10 mouse cellular contexts compared by ENCODE assay signal in the genomic region with DNA sequence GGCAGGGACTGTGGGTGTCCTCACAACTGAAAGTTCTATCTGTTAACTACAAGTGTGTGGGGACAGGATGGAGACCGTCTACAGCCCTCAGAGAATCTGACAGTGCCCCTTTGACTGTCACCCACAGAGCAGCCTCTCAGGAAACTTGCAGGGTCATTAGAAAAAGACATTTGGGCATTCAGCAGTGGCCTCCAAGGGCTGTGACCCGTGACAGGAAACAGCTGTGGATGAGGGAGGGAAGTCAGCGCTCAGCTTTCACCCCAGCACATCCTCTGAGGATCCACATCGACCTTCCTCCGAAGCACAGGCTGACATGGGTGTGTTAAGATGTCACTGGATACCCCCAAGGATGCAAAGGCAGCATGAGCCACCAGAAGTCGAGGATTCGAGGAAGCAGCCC.
DNase-seq lines count a peak whose midpoint lies in the region; ATAC-seq and TF ChIP-seq lines count a peak whose summit lies in the region.
"Had no signal": no experiment of that assay in that cellular context is flagged by ENCODE, and none has a peak within 500 bp of the region (broad histone marks: within the 10 kb centered on the region; RNA-seq: fewer than 3 reads in every experiment).

No protein-coding gene starts in this region.

- no peak overlapping the region for H3K4me2 ChIP-seq in heart, embryonic 12.5 days

- H3K9me3 ChIP-seq in heart, embryonic 12.5 days (replicated peaks): no peaks in the 10 kb centered on the region

- intact Hi-C loops in heart, adult 2 months (cut with DNase I): no loop called here

- H3K79me2 ChIP-seq in heart, adult 2 months (replicated peaks; ENCODE audit: control insufficient read depth, insufficient read depth, low read length): no peaks in the 10 kb centered on the region

- H3K36me3 ChIP-seq in heart, adult 2 months (ENCODE audit: control insufficient read depth, insufficient read depth, low read length): no peaks in the 10 kb centered on the region
- no peaks in the 10 kb centered on the region for H3K36me3 ChIP-seq in heart, embryonic 12.5 days
- H3K36me3 ChIP-seq: G1E had no signal

- TF ChIP-seq CTCF in heart, adult 2 months (IDR thresholded peaks at IDR 0.05): no peak

- no peak overlapping the region for H3K9ac ChIP-seq in heart, adult 2 months (ENCODE audit: low read depth, low read length)
- H3K9ac ChIP-seq in heart, embryonic 12.5 days: no peak overlapping the region

- peak; percentile 41 to 62 for DNase-seq in heart, adult 2 months
- DNase-seq in c-Kit-positive CD71-negative TER-119-negative erythroid progenitor cells, embryonic 14.5 days (ENCODE audit: low read depth): peak; percentile 26
- DNase-seq in heart, postnatal 4 days: peak; percentile 42
- no peak for DNase-seq in right cerebral cortex, postnatal 25 days
- no peak for DNase-seq in Muller cell, postnatal 12 days (ENCODE audit: inconsistent ontology term)
- no peak for DNase-seq in right cerebral cortex, adult 18-20 months

- no peak for ATAC-seq in heart, embryonic 12.5 days (ENCODE audit: insufficient number of reproducible peaks, low FRiP score)
- ATAC-seq in megakaryocyte, adult 5-6 weeks (ENCODE audit: poor library complexity, severe bottlenecking): peak; percentile 47

- 29% methylated on average over 7 of the region's 7 CpGs for WGBS in heart, adult 2 months
- WGBS in heart, embryonic 12.5 days: 39% methylated on average over 7 of the region's 7 CpGs

- no peaks in the 10 kb centered on the region for H3K27me3 ChIP-seq in heart, adult 2 months (ENCODE audit: control insufficient read depth, insufficient read depth, low read length)
- H3K27me3 ChIP-seq in heart, embryonic 12.5 days (replicated peaks): peaks cover 6% of the 10 kb centered on the region; the same call in 1 of the 2 replicates

- peaks cover 7% of the 10 kb centered on the region for H3K4me1 ChIP-seq in heart, adult 2 months (ENCODE audit: control insufficient read depth, insufficient read depth, low read length)
- H3K4me1 ChIP-seq in heart, embryonic 12.5 days (replicated peaks): peaks cover 19% of the 10 kb centered on the region

- H3K27ac ChIP-seq in heart, adult 2 months: no peak overlapping the region
- no peak overlapping the region for H3K27ac ChIP-seq in heart, embryonic 12.5 days (ENCODE audit: poor library complexity, severe bottlenecking)

- no peak overlapping the region for H3K4me3 ChIP-seq in heart, adult 2 months
- H3K4me3 ChIP-seq in heart, embryonic 12.5 days: no peak overlapping the region
- H3K4me3 ChIP-seq: erythroblast, embryonic 14.5 days had no signal

- 0 out of 2 replicates have a peak, but pooled peaks have one; percentile 73 for TF ChIP-seq EP300 in heart, adult 2 months (IDR thresholded peaks at IDR 0.05; ENCODE audit: insufficient read depth, low read depth, low read length)

- 0 out of 2 replicates have a peak, but pooled peaks have one; percentile 14 for TF ChIP-seq POLR2A in heart, adult 2 months (IDR thresholded peaks at IDR 0.05; ENCODE audit: insufficient read depth, low read depth, low read length)

Comparison
In these comparisons a context has a peak if more than half of its experiments do, and no peak if none do; other contexts are left out.
1. DNase-seq: peak in heart, adult 2 months (2 of 2), c-Kit-positive CD71-negative TER-119-negative erythroid progenitor cells, embryonic 14.5 days (single experiment) and heart, postnatal 4 days (single experiment); none in right cerebral cortex, postnatal 25 days (single experiment), Muller cell, postnatal 12 days (single experiment) and right cerebral cortex, adult 18-20 months (single experiment).